Mouse (Mus musculus): ENCODE data around the gene Ly6g6d. TPM values are rescaled to one million over a fixed set of nuclear protein-coding genes. Genes with fewer than 3 reads are reported as not detected.

Gene Ly6g6d
- polyA plus RNA-seq, 1 experiment from 2014 or later = 5.6 TPM

DNA sequence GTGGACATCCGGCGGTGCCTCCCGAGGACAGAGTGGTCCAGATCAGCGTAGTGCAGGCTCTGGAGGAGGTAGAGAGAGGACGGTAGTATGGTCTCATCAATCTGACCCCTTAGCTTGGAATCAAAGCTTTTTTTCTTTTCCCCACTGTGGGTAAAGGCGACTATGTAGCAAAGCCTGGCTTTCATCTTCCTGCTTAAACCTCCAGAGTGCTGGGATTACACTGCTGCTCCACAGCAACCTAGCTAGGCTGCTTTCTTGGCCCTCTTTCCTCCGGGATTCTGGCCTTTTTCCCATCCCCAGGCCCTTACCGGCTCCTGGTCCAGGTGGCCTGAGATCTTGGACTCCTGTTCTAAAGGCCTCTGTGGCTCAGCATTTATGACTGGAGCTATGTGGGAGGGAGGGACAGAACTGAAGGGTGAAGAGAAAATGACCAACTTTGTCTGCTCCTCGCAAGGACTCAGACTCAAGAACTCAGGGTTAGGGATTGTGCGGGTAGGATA, 13.4 kb downstream of the Ly6g6d start:
- WGBS = 26% methylated on average over 10 of the region's 10 CpGs
- Histone ChIP-seq H3K4me1 (ENCODE audit: control insufficient read depth, insufficient read depth, low read length) (peaks cover 33% of the 10 kb centered on the region), H3K27me3 (replicated peaks; ENCODE audit: control insufficient read depth, insufficient read depth, low read length) (no peaks in the 10 kb centered on the region; the same call in 1 of the 2 replicates), H3K4me3 (ENCODE audit: low read length) (peak overlapping the region; percentile 50), H3K9ac (ENCODE audit: low read depth, low read length) (peak overlapping the region; percentile 59; the same call in 1 of the 2 replicates), H3K27ac (ENCODE audit: low read length) (peak overlapping the region; percentile 79), H3K9me3 (ENCODE audit: control insufficient read depth, low read length) (no peaks in the 10 kb centered on the region), H3K36me3 (ENCODE audit: control insufficient read depth, insufficient read depth, low read length) (no peaks in the 10 kb centered on the region), H3K4me2 (ENCODE audit: low read depth, low read length) (peak overlapping the region; percentile 69)
- ATAC-seq = peak; percentile 19

DNA sequence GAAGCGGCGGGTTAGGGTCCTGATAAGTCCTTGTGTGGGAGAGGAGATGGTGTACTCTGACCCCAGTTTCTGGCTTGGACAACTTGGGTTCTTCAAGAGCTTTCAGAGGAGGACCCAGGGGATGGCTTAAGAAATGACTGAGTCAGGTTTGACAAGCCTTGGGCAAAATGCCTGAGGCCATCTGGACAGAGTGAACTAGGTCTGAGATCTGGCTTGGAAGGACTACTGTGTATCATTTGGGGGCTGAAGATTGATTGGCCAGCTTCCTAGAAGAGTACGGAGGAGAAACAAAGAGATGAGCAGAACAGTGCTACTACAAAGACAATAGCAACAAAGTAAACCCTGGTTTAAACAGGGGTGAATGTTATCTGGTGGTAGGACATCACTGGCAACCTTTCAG, 14.4 kb downstream of the Ly6g6d start:
- ATAC-seq = no peak
- Histone ChIP-seq H3K27me3 (replicated peaks; ENCODE audit: control insufficient read depth, insufficient read depth, low read length) (no peaks in the 10 kb centered on the region), H3K9ac (ENCODE audit: low read depth, low read length) (no peak overlapping the region), H3K4me2 (ENCODE audit: low read depth, low read length) (no peak overlapping the region), H3K4me3 (ENCODE audit: low read length) (no peak overlapping the region), H3K9me3 (ENCODE audit: control insufficient read depth, low read length) (no peaks in the 10 kb centered on the region), H3K4me1 (ENCODE audit: control insufficient read depth, insufficient read depth, low read length) (peaks cover 35% of the 10 kb centered on the region), H3K27ac (ENCODE audit: low read length) (no peak overlapping the region), H3K36me3 (ENCODE audit: control insufficient read depth, insufficient read depth, low read length) (no peaks in the 10 kb centered on the region)
- WGBS = 84% methylated on average over 3 of the region's 3 CpGs

DNA sequence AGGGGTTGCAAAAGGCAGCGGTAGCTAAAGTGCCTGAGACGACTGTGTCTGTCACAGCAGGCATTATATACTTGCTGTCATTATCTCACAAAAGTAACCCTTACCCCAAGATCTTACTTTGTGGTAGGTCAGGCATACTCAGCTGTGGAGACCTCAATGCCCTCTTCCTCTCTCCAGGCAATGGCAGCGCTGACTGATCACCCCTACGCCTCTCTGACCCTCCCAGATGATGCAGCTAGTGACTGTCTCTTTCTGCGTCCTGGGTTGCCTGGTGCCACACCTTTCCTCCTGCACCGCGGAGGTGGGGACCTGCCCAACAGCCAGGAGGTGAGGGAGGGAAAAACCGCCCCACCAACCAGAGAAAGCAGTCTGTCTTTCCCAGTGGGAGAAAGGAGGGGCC, 16.6 kb downstream of the Ly6g6d start:
- H3K27me3 ChIP-seq (replicated peaks; ENCODE audit: control insufficient read depth, insufficient read depth, low read length) = no peaks in the 10 kb centered on the region
- ATAC-seq = no peak
- H3K4me2 ChIP-seq (ENCODE audit: low read depth, low read length) = no peak overlapping the region
- no peak overlapping the region for H3K27ac ChIP-seq (ENCODE audit: low read length)
- no peaks in the 10 kb centered on the region for H3K9me3 ChIP-seq (ENCODE audit: control insufficient read depth, low read length)
- no peak overlapping the region for H3K4me3 ChIP-seq (ENCODE audit: low read length)
- H3K36me3 ChIP-seq (ENCODE audit: control insufficient read depth, insufficient read depth, low read length) = peaks cover 9% of the 10 kb centered on the region
- H3K4me1 ChIP-seq (ENCODE audit: control insufficient read depth, insufficient read depth, low read length) = peaks cover 38% of the 10 kb centered on the region
- no peak overlapping the region; the same call in 1 of the 2 replicates for H3K9ac ChIP-seq (ENCODE audit: low read depth, low read length)
- WGBS = 75% methylated on average over 8 of the region's 8 CpGs

DNA sequence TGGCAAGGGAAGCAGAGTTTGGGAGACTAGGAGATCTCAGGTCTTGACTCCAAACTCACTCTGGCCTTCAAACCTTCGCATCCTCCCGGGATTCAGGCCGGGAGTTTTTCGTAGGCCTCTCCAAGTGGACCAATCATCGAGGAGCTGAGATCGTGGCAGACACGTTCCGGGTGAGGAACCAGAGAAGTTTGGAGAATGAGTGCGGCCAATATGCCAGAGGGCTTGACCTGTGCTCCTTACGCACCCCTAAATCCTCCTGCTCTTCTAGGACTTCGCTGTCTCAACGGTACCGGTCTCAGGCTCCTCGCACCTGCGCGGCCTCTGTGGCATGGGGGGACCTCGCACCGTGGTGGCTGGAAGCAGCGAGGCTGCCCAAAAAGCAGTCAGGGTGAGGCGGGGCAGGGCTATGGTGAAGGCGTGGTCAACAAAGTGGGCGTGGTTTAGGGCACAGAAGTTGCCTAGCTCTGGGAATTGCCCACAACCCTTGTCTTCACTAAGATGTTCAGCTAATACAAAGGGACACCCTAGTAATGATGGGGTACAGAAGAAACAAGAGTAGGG, 17.0 kb downstream of the Ly6g6d start:
- H3K4me3 ChIP-seq (ENCODE audit: low read length) = peak overlapping the region; percentile 72; the same call in 1 of the 2 replicates
- 57% methylated on average over 22 of the region's 22 CpGs for WGBS
- H3K9me3 ChIP-seq (ENCODE audit: control insufficient read depth, low read length) = no peaks in the 10 kb centered on the region
- no peak for ATAC-seq
- H3K36me3 ChIP-seq (ENCODE audit: control insufficient read depth, insufficient read depth, low read length) = peaks cover 14% of the 10 kb centered on the region
- H3K27ac ChIP-seq (ENCODE audit: low read length) = no peak overlapping the region
- H3K4me1 ChIP-seq (ENCODE audit: control insufficient read depth, insufficient read depth, low read length) = peaks cover 38% of the 10 kb centered on the region
- H3K27me3 ChIP-seq (replicated peaks; ENCODE audit: control insufficient read depth, insufficient read depth, low read length) = no peaks in the 10 kb centered on the region
- H3K9ac ChIP-seq (ENCODE audit: low read depth, low read length) = peak overlapping the region; percentile 84; the same call in 1 of the 2 replicates
- H3K4me2 ChIP-seq (ENCODE audit: low read depth, low read length) = peak overlapping the region; percentile 67

DNA sequence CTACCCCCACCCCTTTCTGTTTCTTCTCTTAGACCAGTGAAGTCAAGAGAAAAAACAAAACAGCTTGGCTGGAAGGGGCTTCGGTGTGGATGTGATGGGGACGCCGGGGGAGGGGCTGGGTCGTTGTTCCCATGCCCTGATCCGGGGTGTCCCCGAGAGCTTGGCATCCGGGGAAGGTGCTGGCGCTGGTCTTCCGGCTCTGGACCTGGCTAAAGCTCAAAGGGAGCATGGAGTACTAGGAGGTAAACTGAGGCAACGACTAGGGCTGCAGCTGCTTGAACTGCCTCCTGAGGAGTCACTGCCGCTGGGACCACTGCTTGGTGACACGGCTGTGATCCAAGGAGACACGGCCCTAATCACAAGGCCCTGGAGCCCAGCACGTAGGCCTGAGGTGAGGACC, 17.8 kb downstream of the Ly6g6d start:
- H3K36me3 ChIP-seq (ENCODE audit: control insufficient read depth, insufficient read depth, low read length) = peaks cover 19% of the 10 kb centered on the region
- H3K27ac ChIP-seq (ENCODE audit: low read length) = no peak overlapping the region
- peak overlapping the region; percentile 84 for H3K9ac ChIP-seq (ENCODE audit: low read depth, low read length)
- peak overlapping the region; percentile 67 for H3K4me2 ChIP-seq (ENCODE audit: low read depth, low read length)
- no peaks in the 10 kb centered on the region for H3K9me3 ChIP-seq (ENCODE audit: control insufficient read depth, low read length)
- H3K4me3 ChIP-seq (ENCODE audit: low read length) = peak overlapping the region; percentile 72
- no peaks in the 10 kb centered on the region for H3K27me3 ChIP-seq (replicated peaks; ENCODE audit: control insufficient read depth, insufficient read depth, low read length)
- ATAC-seq = no peak
- H3K4me1 ChIP-seq (ENCODE audit: control insufficient read depth, insufficient read depth, low read length) = peaks cover 34% of the 10 kb centered on the region
- 20% methylated on average over 14 of the region's 14 CpGs for WGBS

DNA sequence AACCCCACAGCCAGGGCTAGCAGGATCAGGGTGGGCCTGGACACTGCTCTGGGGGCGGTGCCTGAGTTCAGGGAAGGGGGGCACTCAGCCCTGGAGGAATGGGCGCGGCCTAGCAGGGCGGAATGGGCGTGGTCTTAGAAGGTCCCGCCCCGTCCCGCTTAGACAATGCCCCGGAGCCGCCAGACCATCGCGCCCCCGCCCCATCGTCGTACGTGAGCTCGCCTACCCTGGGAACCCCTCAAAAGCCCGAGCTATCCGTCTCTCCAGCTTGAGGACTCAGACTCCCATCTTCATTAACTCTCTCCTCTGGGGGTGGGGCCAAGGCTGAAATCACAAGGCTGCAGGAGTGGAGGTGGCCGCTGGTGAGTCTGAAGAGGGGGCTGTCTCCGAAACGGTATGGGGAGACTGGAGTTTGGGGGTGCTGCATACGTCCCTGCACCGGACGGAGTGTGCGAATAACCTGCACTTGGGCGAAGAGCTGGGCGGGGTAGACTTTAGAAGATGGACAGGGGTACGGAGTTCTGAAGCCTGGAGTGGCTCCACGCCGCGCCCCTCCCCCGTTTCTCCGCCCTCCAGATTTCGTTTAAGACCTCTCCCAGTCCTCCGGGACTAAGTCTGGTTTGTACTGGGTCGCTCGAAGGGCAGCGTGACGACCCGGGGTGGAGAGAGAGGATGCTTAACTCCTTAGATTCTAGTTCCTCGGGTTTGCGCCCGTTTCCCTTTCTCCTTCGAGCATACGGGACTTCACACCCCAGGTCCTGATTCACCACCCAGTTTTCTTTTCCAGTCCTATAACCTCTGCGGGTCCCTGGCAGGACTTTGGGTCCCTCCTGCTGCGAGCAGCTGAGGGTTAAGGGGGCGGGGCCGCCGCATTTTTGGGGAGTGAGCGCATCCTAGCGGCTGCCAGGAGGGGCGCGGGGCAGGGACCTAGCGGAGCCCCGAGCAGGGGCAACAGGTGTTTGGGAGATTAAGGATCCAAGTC, 18.7 kb downstream of the Ly6g6d start, which contains the start of gene Ddah2:
Gene Ddah2 (plus strand): TSS at position 125 of the 982 bp plus-strand sequence.
- Histone ChIP-seq H3K4me3 (ENCODE audit: low read length) (peak within 1 kb of the TSS; percentile 72), H3K4me2 (ENCODE audit: low read depth, low read length) (peak within 1 kb of the TSS; percentile 67), H3K9me3 (ENCODE audit: control insufficient read depth, low read length) (no peaks in the 10 kb centered on the region), H3K9ac (ENCODE audit: low read depth, low read length) (peak within 1 kb of the TSS; percentile 84), H3K27ac (ENCODE audit: low read length) (peak within 1 kb of the TSS; percentile 90), H3K27me3 (replicated peaks; ENCODE audit: control insufficient read depth, insufficient read depth, low read length) (no peaks in the 10 kb centered on the region), H3K4me1 (ENCODE audit: control insufficient read depth, insufficient read depth, low read length) (peaks cover 31% of the 10 kb centered on the region), H3K36me3 (ENCODE audit: control insufficient read depth, insufficient read depth, low read length) (peaks cover 24% of the 10 kb centered on the region)
- peak; percentile 85 for ATAC-seq
- under 1% methylated on average over 57 of the region's 57 CpGs for WGBS

DNA sequence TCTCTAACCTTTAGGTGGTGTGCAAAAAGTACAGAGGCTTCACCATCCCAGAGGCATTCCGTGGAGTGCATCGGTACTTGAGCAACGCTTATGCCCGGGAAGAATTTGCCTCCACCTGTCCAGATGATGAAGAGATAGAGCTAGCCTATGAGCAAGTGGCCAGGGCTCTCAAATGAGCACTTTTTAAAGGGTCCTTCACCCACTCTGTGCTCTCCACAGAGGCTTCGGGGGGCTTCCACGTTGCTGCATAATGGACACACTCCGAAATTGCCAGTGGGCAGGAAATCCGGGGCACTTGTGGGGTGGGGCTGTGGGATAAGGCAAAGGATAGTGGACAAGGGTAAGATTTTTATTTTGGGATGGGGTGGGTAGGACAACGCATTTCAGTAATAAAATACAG, 19.5 kb downstream of the Ly6g6d start:
- H3K27ac ChIP-seq (ENCODE audit: low read length) = peak overlapping the region; percentile 45; the same call in 1 of the 2 replicates
- H3K4me3 ChIP-seq (ENCODE audit: low read length) = no peak overlapping the region
- peaks cover 30% of the 10 kb centered on the region for H3K36me3 ChIP-seq (ENCODE audit: control insufficient read depth, insufficient read depth, low read length)

DNA sequence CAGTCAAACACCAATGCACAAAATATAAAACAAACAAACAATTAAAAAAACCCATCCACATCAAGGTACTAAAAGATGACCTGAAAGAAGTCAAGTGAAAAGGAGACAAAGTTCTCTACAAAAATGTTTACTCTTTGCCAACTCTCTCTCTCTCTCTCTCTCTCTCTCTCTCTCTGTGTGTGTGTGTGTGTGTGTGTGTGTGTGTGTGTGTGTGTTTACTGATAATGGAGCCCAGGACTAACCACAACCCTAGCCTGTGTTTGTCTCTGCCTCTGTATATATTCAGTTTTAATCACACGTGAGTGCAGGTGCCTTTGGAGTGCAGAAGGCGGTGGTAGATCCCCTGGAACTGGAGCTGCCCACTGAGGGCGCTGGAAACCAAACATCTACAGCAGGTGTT, 20.8 kb downstream of the Ly6g6d start:
- ATAC-seq = no peak
- H3K9me3 ChIP-seq (ENCODE audit: control insufficient read depth, low read length) = no peaks in the 10 kb centered on the region
- H3K36me3 ChIP-seq (ENCODE audit: control insufficient read depth, insufficient read depth, low read length) = peaks cover 35% of the 10 kb centered on the region
- H3K4me3 ChIP-seq (ENCODE audit: low read length) = no peak overlapping the region
- H3K27me3 ChIP-seq (replicated peaks; ENCODE audit: control insufficient read depth, insufficient read depth, low read length) = no peaks in the 10 kb centered on the region
- no peak overlapping the region for H3K9ac ChIP-seq (ENCODE audit: low read depth, low read length)
- H3K27ac ChIP-seq (ENCODE audit: low read length) = no peak overlapping the region
- 75% methylated on average over 3 of the region's 3 CpGs for WGBS
- peaks cover 27% of the 10 kb centered on the region for H3K4me1 ChIP-seq (ENCODE audit: control insufficient read depth, insufficient read depth, low read length)
- no peak overlapping the region for H3K4me2 ChIP-seq (ENCODE audit: low read depth, low read length)

More for the DNA sequence above, 19.5 kb downstream of the Ly6g6d start:
- Histone ChIP-seq H3K9ac (ENCODE audit: low read depth, low read length) (0 out of 2 replicates have a peak overlapping the region, but pooled peaks have one; percentile 84), H3K4me1 (ENCODE audit: control insufficient read depth, insufficient read depth, low read length) (peaks cover 24% of the 10 kb centered on the region), H3K4me2 (ENCODE audit: low read depth, low read length) (peak overlapping the region; percentile 67; the same call in 1 of the 2 replicates), H3K9me3 (ENCODE audit: control insufficient read depth, low read length) (no peaks in the 10 kb centered on the region), H3K27me3 (replicated peaks; ENCODE audit: control insufficient read depth, insufficient read depth, low read length) (no peaks in the 10 kb centered on the region)
- no peak for ATAC-seq
- WGBS = 48% methylated on average over 9 of the region's 9 CpGs
